Mouse (Mus musculus) neural tube, embryonic 12.5 days (tissue): ENCODE data around the gene Sik1. TPM values are rescaled to one million over a fixed set of nuclear protein-coding genes. Genes with fewer than 3 reads are reported as not detected.

Experiments
- ATAC-seq: fragments of 200-750 bp; cut with Nextera tagmentation; 2 replicates; pipeline ENCODE4 v1.8.0; 2017; ENCODE audit warnings: low read depth, mild to moderate bottlenecking, moderate TSS enrichment, moderate library complexity; ENCODE audit not compliant: low FRiP score
- H3K27ac ChIP-seq: fragments of 300-500 bp; sonication (generic); 2 replicates; pipeline ENCODE4 v1.5.1; 2016
- H3K27me3 ChIP-seq: fragments of 300-500 bp; sonication (generic); replicated peaks from 2 replicates; pipeline ENCODE4 v1.6.1; 2016; ENCODE audit warnings: mild to moderate bottlenecking
- H3K36me3 ChIP-seq: fragments of 300-500 bp; sonication (generic); 2 replicates; pipeline ENCODE4 v1.6.1; 2016; ENCODE audit warnings: mild to moderate bottlenecking
- H3K4me1 ChIP-seq: fragments of 300-500 bp; sonication (generic); 2 replicates; pipeline ENCODE4 v1.6.1; 2016
- H3K4me2 ChIP-seq: fragments of 300-500 bp; sonication (generic); replicated peaks from 2 replicates; pipeline ENCODE4 v1.6.1; 2016; ENCODE audit warnings: mild to moderate bottlenecking
- H3K4me3 ChIP-seq: fragments of 300-500 bp; sonication (generic); 2 replicates; pipeline ENCODE4 v1.5.1; 2016
- H3K9ac ChIP-seq: fragments of 300-500 bp; sonication (generic); 2 replicates; pipeline ENCODE4 v1.6.1; 2016; ENCODE audit warnings: mild to moderate bottlenecking
- H3K9me3 ChIP-seq: fragments of 300-500 bp; sonication (generic); 2 replicates; pipeline ENCODE4 v1.6.1; 2016; ENCODE audit warnings: mild to moderate bottlenecking
- WGBS: fragments of 180-500 bp; shearing (Covaris S2); methylation state at CpG from one replicate; pipeline ENCODE4 v1.1.7; 2016; 5-methylcytosine and 5-hydroxymethylcytosine counted together
- polyA plus RNA-seq: library from polyadenylated mRNA; unstranded; fragments of >200 nt; fragmentation: Nextera tagmentation; extraction: Ambion mirVana; gene quantifications from 2 replicates; pipeline ENCODE4 v1.2.1, GENCODE M21; 2016

Sik1 gene
- polyA plus RNA-seq, 1 experiment from 2014 or later: 21.6 TPM

DNA sequence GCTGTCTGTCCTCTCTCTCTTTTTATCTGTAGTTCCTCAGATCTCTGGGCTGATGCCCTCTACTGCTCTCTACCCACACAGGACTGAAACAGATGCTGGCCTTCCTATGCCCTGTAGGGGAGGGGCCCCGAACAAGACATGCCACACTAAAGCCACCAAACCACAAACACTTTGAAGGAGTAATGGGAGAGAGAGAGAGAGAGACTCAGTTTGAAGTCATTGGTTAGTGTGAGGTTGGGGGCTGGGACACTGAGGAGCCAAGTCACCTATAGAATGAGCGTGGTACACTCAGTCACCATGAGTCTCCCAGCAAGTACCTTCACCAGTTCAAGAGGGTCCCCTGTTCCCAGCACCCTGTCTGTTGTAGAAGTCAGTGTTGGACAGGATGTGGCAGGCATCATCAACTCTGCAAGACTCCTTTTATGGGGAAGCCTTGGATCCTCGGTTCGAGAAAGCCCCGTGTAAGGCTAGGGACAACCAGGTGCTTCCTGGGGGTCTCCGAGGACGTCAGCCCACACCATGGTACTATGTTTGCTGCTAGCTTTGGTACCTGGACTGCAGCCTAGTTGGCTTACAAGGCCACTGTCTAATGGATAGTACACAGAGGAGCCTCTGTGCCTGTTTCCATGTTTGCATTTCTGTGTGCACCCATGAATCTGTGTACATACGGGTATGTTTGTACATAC is 17.7 kb upstream of the Sik1 start:
- Histone ChIP-seq H3K9ac (no peak overlapping the region), H3K36me3 (no peaks in the 10 kb centered on the region), H3K4me2 (no peak overlapping the region), H3K27ac (no peak overlapping the region), H3K4me1 (peaks cover 16% of the 10 kb centered on the region), H3K4me3 (no peak overlapping the region), H3K27me3 (no peaks in the 10 kb centered on the region), H3K9me3 (no peaks in the 10 kb centered on the region)
- WGBS: 93% methylated on average over 8 of the region's 8 CpGs
- no peak for ATAC-seq

DNA sequence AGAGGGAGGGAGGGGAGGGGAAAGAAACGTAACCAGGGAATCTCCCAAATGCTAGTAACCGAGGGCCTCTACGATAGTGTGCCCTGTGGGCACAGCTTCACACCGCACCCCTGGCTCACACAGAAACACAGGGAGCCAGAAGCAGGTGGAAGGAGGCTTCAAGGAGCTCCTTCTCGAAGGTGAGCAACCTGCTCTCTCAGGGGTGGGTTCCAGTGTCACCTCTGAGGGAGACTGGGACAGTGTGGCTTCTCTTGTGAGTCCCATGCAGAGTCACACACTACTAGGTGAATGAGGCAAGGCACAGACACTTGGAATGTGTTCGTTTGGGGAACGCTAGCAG is 17.2 kb upstream of the Sik1 start:
- Histone ChIP-seq H3K36me3 (no peaks in the 10 kb centered on the region), H3K27me3 (no peaks in the 10 kb centered on the region), H3K9me3 (no peaks in the 10 kb centered on the region), H3K4me2 (no peak overlapping the region), H3K9ac (no peak overlapping the region), H3K4me1 (peaks cover 13% of the 10 kb centered on the region), H3K4me3 (no peak overlapping the region), H3K27ac (no peak overlapping the region)
- WGBS: 82% methylated on average over 7 of the region's 7 CpGs
- ATAC-seq: no peak

DNA sequence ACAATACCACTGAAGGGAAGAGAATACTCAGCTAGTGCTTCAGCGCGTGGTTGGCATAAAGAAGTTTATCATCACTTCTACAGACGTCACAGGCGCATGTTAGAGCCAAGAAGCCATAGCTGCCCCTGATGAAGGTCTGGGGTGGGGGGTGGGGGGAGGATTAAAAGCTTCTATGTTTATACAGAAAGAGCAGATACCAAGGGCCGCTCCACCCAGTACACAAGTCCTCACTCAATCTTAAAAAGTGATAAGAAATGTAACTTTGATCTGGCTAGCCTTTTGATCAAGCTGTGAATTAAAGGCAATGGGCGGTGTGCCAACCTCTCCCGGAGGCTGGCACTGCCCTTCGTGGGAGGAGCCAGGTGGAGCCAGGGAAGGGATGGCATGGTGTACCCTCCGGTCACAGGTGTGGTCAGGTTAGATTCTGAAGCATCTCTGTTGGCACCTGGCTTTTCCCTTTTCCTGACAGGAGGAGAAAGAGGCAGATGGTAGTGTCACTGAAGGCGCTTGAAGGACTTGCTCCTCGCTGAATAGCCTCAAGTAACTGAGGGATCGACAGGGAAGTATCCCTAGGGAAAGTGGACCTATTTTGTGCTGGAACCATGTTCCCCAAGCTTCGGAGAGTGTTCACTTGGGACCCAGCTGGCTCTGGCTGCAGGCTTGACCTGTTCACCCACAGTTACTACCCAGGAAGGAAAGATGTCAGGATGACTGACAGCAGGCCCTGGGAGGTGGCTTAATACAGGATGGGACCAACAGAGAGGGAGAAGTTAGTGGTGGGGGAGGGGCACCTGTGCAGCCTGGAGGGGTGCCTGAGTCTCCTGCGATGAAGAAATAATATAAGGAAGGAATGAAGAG is 16.6 kb upstream of the Sik1 start:
- WGBS: 84% methylated on average over 14 of the region's 14 CpGs
- no peak overlapping the region for H3K27ac ChIP-seq
- H3K9ac ChIP-seq: no peak overlapping the region

DNA sequence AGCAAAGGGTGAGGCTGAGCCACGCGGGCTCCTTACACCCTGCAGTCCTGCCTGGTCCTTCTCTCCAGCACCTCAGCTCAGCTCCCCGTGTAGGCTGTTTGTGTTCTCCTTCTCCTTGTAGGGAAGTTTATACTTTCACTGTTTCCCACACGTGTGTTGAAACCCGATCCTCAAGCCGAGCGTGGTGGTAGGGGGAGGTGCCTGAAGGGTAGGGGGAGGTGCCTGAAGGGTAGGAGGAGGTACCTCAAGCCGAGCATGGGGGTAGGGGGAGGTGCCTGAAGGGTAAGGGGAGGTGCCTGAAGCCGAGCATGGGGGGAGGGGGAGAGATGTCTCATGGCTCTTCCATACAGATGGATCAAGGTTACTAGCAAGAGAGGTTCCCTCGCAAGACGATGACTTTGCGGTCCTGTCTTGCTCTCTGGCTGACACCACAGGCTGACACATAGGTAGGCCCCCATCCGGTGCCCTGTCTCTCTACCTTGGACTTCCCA is 15.4 kb upstream of the Sik1 start:
- no peaks in the 10 kb centered on the region for H3K4me1 ChIP-seq
- H3K9ac ChIP-seq: no peak overlapping the region
- ATAC-seq: no peak
- H3K27me3 ChIP-seq: no peaks in the 10 kb centered on the region
- no peak overlapping the region for H3K27ac ChIP-seq
- H3K4me2 ChIP-seq: no peak overlapping the region
- H3K4me3 ChIP-seq: no peak overlapping the region
- no peaks in the 10 kb centered on the region for H3K36me3 ChIP-seq
- WGBS: 22% methylated on average over 13 of the region's 13 CpGs
- H3K9me3 ChIP-seq: no peaks in the 10 kb centered on the region

More for the DNA sequence above, 16.6 kb upstream of the Sik1 start:
- H3K36me3 ChIP-seq: no peaks in the 10 kb centered on the region
- no peaks in the 10 kb centered on the region for H3K9me3 ChIP-seq
- no peak overlapping the region for H3K4me3 ChIP-seq
- no peaks in the 10 kb centered on the region for H3K27me3 ChIP-seq
- no peak overlapping the region for H3K4me2 ChIP-seq
- H3K4me1 ChIP-seq: peaks cover 7% of the 10 kb centered on the region
- no peak for ATAC-seq

DNA sequence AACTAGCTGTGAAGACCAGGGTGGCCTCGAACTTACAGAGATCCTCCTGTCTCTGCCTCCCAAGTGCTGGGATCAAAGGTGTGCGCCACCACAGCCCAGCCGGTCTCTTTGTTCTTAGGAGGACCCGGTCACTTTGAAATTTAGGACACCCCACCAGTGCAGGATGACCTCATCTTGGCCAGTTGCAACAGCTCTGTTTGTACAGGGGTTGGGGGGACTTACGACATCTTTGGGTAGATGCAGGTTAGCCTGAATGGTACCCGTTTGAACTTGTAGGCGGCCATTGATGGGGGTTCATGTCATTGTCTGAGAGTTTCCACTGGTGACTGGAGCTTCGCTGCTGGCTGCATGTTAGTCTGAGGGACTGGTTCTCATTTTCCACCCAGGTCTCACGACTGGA is 14.8 kb upstream of the Sik1 start:
- Histone ChIP-seq H3K4me3 (no peak overlapping the region), H3K36me3 (no peaks in the 10 kb centered on the region), H3K9me3 (no peaks in the 10 kb centered on the region), H3K4me2 (no peak overlapping the region), H3K4me1 (no peaks in the 10 kb centered on the region), H3K27me3 (no peaks in the 10 kb centered on the region), H3K9ac (no peak overlapping the region), H3K27ac (no peak overlapping the region)
- WGBS: 77% methylated on average over 9 of the region's 9 CpGs
- no peak for ATAC-seq

DNA sequence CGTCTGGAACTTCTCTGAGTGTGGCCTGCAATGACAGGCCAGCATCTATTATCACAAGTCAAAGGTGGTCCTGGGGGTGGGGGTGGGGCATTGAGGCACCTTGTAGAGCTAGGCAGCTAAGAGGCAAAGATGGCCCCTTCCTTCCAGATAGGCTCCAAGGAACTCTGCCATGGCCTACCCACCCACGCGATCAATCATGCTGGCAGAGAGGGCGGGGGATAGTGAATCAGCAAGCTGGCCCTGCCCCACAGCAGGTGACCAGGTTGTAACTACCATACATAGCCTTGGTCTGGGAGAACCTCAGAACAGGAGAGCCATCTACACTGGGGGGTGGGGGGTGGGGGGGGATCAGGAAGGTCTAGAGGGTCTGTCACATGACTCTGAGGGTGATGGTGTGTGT is 12.5 kb upstream of the Sik1 start:
- no peak overlapping the region for H3K27ac ChIP-seq

DNA sequence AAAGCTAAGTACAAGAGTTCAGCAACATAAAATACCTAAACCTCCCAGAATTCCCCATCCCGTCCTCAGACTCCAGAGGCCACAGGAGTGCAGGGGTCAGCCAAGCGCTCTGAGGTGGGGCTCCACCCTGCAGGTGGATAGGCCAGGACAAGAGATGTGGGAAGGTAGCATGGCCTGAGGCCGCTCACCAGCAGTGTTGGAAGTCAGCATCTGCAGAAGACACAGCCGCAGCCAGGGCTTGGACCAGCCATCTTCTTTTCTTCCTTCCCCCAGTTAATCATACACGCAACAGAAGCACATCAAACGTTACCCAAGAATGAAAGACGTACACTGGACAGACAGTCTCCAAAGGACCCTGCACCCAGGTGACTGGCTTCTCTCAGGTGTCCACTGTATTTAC is 11.5 kb upstream of the Sik1 start:
- Histone ChIP-seq H3K4me1 (no peaks in the 10 kb centered on the region), H3K27me3 (no peaks in the 10 kb centered on the region), H3K27ac (no peak overlapping the region), H3K4me2 (no peak overlapping the region), H3K9me3 (no peaks in the 10 kb centered on the region), H3K36me3 (no peaks in the 10 kb centered on the region), H3K9ac (no peak overlapping the region), H3K4me3 (no peak overlapping the region)
- ATAC-seq: no peak
- 94% methylated on average over 7 of the region's 7 CpGs for WGBS

More for the DNA sequence above, 12.5 kb upstream of the Sik1 start:
- no peak overlapping the region for H3K4me3 ChIP-seq
- H3K27me3 ChIP-seq: no peaks in the 10 kb centered on the region
- no peaks in the 10 kb centered on the region for H3K4me1 ChIP-seq
- WGBS: 90% methylated on average over 4 of the region's 4 CpGs
- H3K4me2 ChIP-seq: no peak overlapping the region
- no peaks in the 10 kb centered on the region for H3K36me3 ChIP-seq
- H3K9me3 ChIP-seq: no peaks in the 10 kb centered on the region
- H3K9ac ChIP-seq: no peak overlapping the region
- no peak for ATAC-seq

DNA sequence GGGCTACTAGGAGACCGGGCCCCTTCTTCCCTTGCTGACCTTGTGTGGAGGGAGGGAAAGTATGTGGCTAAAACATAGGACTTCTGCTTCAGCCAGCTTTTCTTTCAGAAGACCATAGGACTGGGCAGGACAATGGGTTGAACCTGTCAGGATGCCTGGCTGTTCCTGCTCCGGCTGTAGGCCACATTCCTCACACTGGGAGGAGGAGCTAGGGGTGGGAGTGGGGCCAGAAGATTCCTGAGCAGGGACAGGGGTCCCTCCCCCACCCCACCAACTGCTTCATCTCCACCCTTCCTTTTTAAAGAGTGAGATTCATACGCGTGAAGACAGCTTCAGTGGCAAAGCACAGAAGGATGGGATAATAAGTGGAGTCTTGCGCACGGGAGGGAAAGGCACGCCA is 10.0 kb upstream of the Sik1 start:
- no peak overlapping the region for H3K4me3 ChIP-seq
- WGBS: 83% methylated on average over 7 of the region's 7 CpGs

DNA sequence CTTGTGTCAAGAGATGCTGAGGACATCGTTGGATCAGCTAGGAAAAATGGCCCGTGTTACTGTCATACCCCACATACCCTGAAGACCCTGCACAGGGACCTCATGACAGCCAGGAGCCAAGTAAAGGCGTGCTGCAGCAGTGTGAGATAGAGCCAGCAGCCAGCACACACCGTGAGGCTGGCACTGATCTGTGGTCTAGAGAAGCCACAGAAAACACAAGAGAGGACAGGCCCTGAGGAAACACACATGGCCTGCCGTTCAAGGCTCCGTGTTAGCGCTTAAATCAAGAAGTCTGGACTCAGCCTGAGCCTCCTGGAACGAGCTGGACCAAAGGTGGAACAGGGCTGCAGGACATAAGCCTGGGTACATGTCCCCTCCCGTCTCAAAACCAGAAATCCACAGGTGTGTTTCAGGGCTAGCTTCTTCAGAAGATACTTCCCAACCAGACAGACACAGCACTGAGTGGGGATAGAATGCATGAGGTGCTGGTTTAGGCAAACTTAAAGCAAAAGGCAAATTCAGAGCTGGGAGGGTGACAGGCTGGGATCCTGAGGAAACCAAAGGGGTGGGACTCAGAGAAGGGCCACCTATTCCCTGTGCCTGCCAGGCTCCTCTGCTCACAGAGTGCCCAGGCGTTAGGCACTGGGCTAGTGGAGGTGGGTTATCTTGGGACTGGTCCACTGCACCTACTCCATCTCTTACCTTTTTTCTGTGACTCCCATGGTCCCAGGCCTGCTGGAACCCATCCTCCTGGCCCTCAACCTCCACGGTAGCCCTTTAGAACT is 9.3 kb upstream of the Sik1 start:
- Histone ChIP-seq H3K4me1 (no peaks in the 10 kb centered on the region), H3K27ac (no peak overlapping the region), H3K27me3 (no peaks in the 10 kb centered on the region), H3K9me3 (no peaks in the 10 kb centered on the region), H3K4me2 (no peak overlapping the region), H3K4me3 (no peak overlapping the region), H3K9ac (no peak overlapping the region), H3K36me3 (no peaks in the 10 kb centered on the region)
- 79% methylated on average over 11 of the region's 11 CpGs for WGBS
- no peak for ATAC-seq

More for the DNA sequence above, 10.0 kb upstream of the Sik1 start:
- Histone ChIP-seq H3K27me3 (no peaks in the 10 kb centered on the region), H3K9ac (no peak overlapping the region), H3K9me3 (no peaks in the 10 kb centered on the region), H3K36me3 (no peaks in the 10 kb centered on the region), H3K27ac (no peak overlapping the region), H3K4me2 (no peak overlapping the region), H3K4me1 (no peaks in the 10 kb centered on the region)
- no peak for ATAC-seq

DNA sequence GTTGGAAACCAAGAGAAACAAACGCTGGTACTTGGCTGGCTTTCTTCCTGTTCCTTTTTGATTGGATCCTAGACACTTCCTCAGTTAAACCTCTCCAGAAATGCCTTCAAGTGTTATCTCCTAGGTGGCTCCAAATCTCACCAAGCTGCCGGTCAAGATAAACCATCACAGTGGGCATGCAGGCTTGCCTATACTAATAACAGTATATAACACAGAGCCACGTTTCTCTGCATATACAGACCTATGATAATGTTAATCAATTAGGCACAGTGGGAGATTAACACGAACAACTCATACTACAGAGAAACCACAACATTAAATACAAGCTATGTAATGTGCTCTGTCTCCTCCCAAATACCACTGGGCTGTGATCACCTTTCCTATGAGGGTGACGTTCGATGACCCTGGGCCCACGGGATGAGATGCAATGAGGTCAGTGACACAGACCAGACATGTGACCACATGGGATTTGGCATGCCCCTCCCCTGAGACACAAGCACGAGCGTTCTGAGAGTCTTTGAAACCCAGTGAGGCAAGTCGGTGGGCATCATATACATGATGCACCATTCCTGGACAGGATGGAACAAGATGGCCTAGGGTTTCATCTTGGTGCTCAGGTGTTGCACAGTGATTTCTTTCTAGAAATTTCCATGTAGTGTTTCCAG is 7.7 kb upstream of the Sik1 start:
- ATAC-seq: no peak
- Histone ChIP-seq H3K36me3 (no peaks in the 10 kb centered on the region), H3K27me3 (no peaks in the 10 kb centered on the region), H3K27ac (no peak overlapping the region), H3K4me2 (no peak overlapping the region), H3K4me1 (no peaks in the 10 kb centered on the region), H3K9ac (no peak overlapping the region), H3K9me3 (no peaks in the 10 kb centered on the region), H3K4me3 (no peak overlapping the region)
- 85% methylated on average over 10 of the region's 10 CpGs for WGBS

DNA sequence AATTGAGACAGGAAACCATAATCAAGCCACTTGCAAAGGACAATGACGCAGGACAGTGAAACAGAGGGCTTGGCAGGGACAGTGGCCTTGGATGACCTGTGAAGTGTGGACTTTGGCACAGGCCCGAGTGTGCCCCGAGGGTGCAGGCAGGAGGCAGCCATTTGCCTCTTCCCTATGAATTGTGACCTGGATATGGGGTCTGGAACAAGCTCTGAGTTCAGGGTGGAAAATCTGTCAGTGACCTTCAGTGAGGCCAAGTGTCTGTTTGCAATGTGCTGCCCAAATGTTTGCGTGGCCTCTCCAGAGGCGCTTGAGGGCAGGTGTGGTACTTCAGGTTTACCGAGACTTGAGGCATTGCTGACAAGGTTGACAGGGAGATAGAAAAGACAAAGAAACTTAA is 6.5 kb upstream of the Sik1 start:
- Histone ChIP-seq H3K27me3 (no peaks in the 10 kb centered on the region), H3K9ac (no peak overlapping the region), H3K4me3 (no peak overlapping the region), H3K36me3 (no peaks in the 10 kb centered on the region), H3K9me3 (no peaks in the 10 kb centered on the region), H3K4me2 (no peak overlapping the region), H3K4me1 (no peaks in the 10 kb centered on the region), H3K27ac (no peak overlapping the region)
- WGBS: 88% methylated on average over 6 of the region's 6 CpGs
- ATAC-seq: no peak

DNA sequence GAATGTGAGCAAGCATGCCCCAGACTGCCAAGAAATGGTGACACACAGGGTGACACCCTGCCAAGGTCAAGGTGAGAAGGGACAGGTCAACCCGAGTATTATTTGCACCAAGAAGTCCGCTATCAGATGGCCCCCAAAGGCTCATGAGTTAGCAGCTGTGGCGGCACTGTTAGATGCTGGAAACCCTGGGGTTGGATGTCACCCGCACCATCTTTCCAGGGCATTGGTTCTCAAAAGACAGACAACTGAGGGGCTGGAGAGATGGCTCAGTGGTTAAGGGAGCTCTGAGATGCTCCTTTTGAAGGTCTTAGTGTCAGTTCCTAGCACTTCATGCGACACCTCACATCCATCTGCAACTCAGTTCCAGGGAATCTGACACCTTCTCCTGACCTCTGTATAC is 6.1 kb upstream of the Sik1 start:
- WGBS: 90% methylated on average over 5 of the region's 5 CpGs
- Histone ChIP-seq H3K4me3 (no peak overlapping the region), H3K27ac (no peak overlapping the region), H3K36me3 (no peaks in the 10 kb centered on the region), H3K4me1 (peaks cover 4% of the 10 kb centered on the region), H3K4me2 (no peak overlapping the region), H3K27me3 (no peaks in the 10 kb centered on the region), H3K9ac (no peak overlapping the region), H3K9me3 (no peaks in the 10 kb centered on the region)
- no peak for ATAC-seq
